Mouse (Mus musculus): Measurements from ENCODE around the gene Plxnc1. TPM values are rescaled to one million over a fixed set of nuclear protein-coding genes. Genes with fewer than 3 reads are reported as not detected.
A peak's percentile ranks its signal among the peaks of the same experiment; 100 is the strongest.

The Plxnc1 gene
- polyA plus RNA-seq, 1 experiment from 2014 or later = 1.8 TPM

- DNase-seq (ENCODE audit: extremely low spot score, low spot score) = no peak
- Histone ChIP-seq H3K9me3 (no peaks in the 10 kb centered on the region), H3K4me3 (no peak overlapping the region), H3K27ac (no peak overlapping the region), H3K4me1 (peaks cover 8% of the 10 kb centered on the region; the same call in 1 of the 2 replicates), H3K36me3 (replicated peaks) (no peaks in the 10 kb centered on the region), H3K27me3 (ENCODE audit: poor library complexity, severe bottlenecking) (no peaks in the 10 kb centered on the region)
- 96% methylated on average over 11 of the region's 11 CpGs for WGBS
Measured at GRCm38 (mm10) chr10:94914081-94914480, 30.6 kb downstream of the Plxnc1 start.

GRCm38 (mm10) chr10:94913336-94913739, 31.3 kb downstream of the Plxnc1 start:
- Histone ChIP-seq H3K36me3 (replicated peaks) (no peaks in the 10 kb centered on the region), H3K4me1 (peaks cover 8% of the 10 kb centered on the region; the same call in 1 of the 2 replicates), H3K4me3 (no peak overlapping the region), H3K9me3 (no peaks in the 10 kb centered on the region), H3K27me3 (ENCODE audit: poor library complexity, severe bottlenecking) (no peaks in the 10 kb centered on the region), H3K27ac (no peak overlapping the region)
- WGBS = 85% methylated on average over 5 of the region's 5 CpGs
- no peak for DNase-seq (ENCODE audit: extremely low spot score, low spot score)

- H3K4me1 ChIP-seq = no peaks in the 10 kb centered on the region
- H3K4me3 ChIP-seq = no peak overlapping the region
- no peak for DNase-seq (ENCODE audit: extremely low spot score, low spot score)
- H3K27ac ChIP-seq = no peak overlapping the region
- H3K27me3 ChIP-seq (ENCODE audit: poor library complexity, severe bottlenecking) = no peaks in the 10 kb centered on the region
- WGBS = 98% methylated on average over 1 of the region's 1 CpGs
- no peaks in the 10 kb centered on the region for H3K36me3 ChIP-seq (replicated peaks)
- no peaks in the 10 kb centered on the region for H3K9me3 ChIP-seq
Measured at GRCm38 (mm10) chr10:94912551-94912950, 32.1 kb downstream of the Plxnc1 start.

GRCm38 (mm10) chr10:94911102-94911501, 33.5 kb downstream of the Plxnc1 start:
- H3K36me3 ChIP-seq (replicated peaks) = no peaks in the 10 kb centered on the region
- H3K4me3 ChIP-seq = no peak overlapping the region
- DNase-seq (ENCODE audit: extremely low spot score, low spot score) = no peak
- no peaks in the 10 kb centered on the region for H3K9me3 ChIP-seq
- no peak overlapping the region for H3K27ac ChIP-seq
- 94% methylated on average over 6 of the region's 6 CpGs for WGBS
- peaks cover 9% of the 10 kb centered on the region; the same call in 1 of the 2 replicates for H3K27me3 ChIP-seq (ENCODE audit: poor library complexity, severe bottlenecking)
- H3K4me1 ChIP-seq = peaks cover 5% of the 10 kb centered on the region

GRCm38 (mm10) chr10:94910570-94910969, 34.1 kb downstream of the Plxnc1 start:
- WGBS = 93% methylated on average over 4 of the region's 4 CpGs

GRCm38 (mm10) chr10:94909789-94910188, 34.8 kb downstream of the Plxnc1 start:
- Histone ChIP-seq H3K4me3 (no peak overlapping the region), H3K27ac (no peak overlapping the region), H3K36me3 (replicated peaks) (no peaks in the 10 kb centered on the region), H3K4me1 (peaks cover 18% of the 10 kb centered on the region), H3K9me3 (no peaks in the 10 kb centered on the region), H3K27me3 (ENCODE audit: poor library complexity, severe bottlenecking) (peaks cover 10% of the 10 kb centered on the region; the same call in 1 of the 2 replicates)
- DNase-seq (ENCODE audit: extremely low spot score, low spot score) = no peak
- 96% methylated on average over 2 of the region's 2 CpGs for WGBS

More at GRCm38 (mm10) chr10:94910570-94910969, 34.1 kb downstream of the Plxnc1 start:
- peaks cover 11% of the 10 kb centered on the region for H3K4me1 ChIP-seq
- peaks cover 10% of the 10 kb centered on the region; the same call in 1 of the 2 replicates for H3K27me3 ChIP-seq (ENCODE audit: poor library complexity, severe bottlenecking)
- H3K36me3 ChIP-seq (replicated peaks) = no peaks in the 10 kb centered on the region
- no peak overlapping the region for H3K4me3 ChIP-seq
- H3K27ac ChIP-seq = no peak overlapping the region
- no peak for DNase-seq (ENCODE audit: extremely low spot score, low spot score)
- no peaks in the 10 kb centered on the region for H3K9me3 ChIP-seq

- Histone ChIP-seq H3K27me3 (ENCODE audit: poor library complexity, severe bottlenecking) (peaks cover 10% of the 10 kb centered on the region; the same call in 1 of the 2 replicates), H3K4me1 (peaks cover 23% of the 10 kb centered on the region), H3K9me3 (no peaks in the 10 kb centered on the region), H3K36me3 (replicated peaks) (no peaks in the 10 kb centered on the region), H3K27ac (no peak overlapping the region), H3K4me3 (no peak overlapping the region)
- no peak for DNase-seq (ENCODE audit: extremely low spot score, low spot score)
- 95% methylated on average over 11 of the region's 11 CpGs for WGBS
Measured at GRCm38 (mm10) chr10:94908976-94909717, 35.5 kb downstream of the Plxnc1 start.

GRCm38 (mm10) chr10:94905689-94906473, 38.8 kb downstream of the Plxnc1 start:
- Histone ChIP-seq H3K36me3 (replicated peaks) (0 out of 2 replicates have a peak, but pooled peaks cover 2% of the 10 kb centered on the region), H3K27ac (peak overlapping the region; percentile 65), H3K4me3 (peak overlapping the region; percentile 33), H3K9me3 (no peaks in the 10 kb centered on the region), H3K4me1 (peaks cover 23% of the 10 kb centered on the region), H3K27me3 (ENCODE audit: poor library complexity, severe bottlenecking) (peaks cover 10% of the 10 kb centered on the region; the same call in 1 of the 2 replicates)
- DNase-seq (ENCODE audit: extremely low spot score, low spot score) = peak; percentile 71
- 39% methylated on average over 21 of the region's 21 CpGs for WGBS

- no peak for DNase-seq (ENCODE audit: extremely low spot score, low spot score)
- H3K36me3 ChIP-seq (replicated peaks) = 0 out of 2 replicates have a peak, but pooled peaks cover 2% of the 10 kb centered on the region
- peaks cover 10% of the 10 kb centered on the region; the same call in 1 of the 2 replicates for H3K27me3 ChIP-seq (ENCODE audit: poor library complexity, severe bottlenecking)
- H3K9me3 ChIP-seq = no peaks in the 10 kb centered on the region
- H3K27ac ChIP-seq = peak overlapping the region; percentile 65
- peaks cover 23% of the 10 kb centered on the region for H3K4me1 ChIP-seq
- 34% methylated on average over 4 of the region's 5 CpGs for WGBS
- H3K4me3 ChIP-seq = peak overlapping the region; percentile 33
Measured at GRCm38 (mm10) chr10:94905219-94905618, 39.4 kb downstream of the Plxnc1 start.

- Histone ChIP-seq H3K9me3 (peaks cover 7% of the 10 kb centered on the region; the same call in 1 of the 2 replicates), H3K36me3 (replicated peaks) (peaks cover 7% of the 10 kb centered on the region; the same call in 1 of the 2 replicates), H3K4me1 (no peaks in the 10 kb centered on the region), H3K4me3 (no peak overlapping the region), H3K27me3 (ENCODE audit: poor library complexity, severe bottlenecking) (no peaks in the 10 kb centered on the region), H3K27ac (no peak overlapping the region)
- 83% methylated on average over 6 of the region's 6 CpGs for WGBS
- DNase-seq (ENCODE audit: extremely low spot score, low spot score) = no peak
Measured at GRCm38 (mm10) chr10:94896950-94897349, 47.7 kb downstream of the Plxnc1 start.

- DNase-seq (ENCODE audit: extremely low spot score, low spot score) = no peak
- peaks cover 7% of the 10 kb centered on the region; the same call in 1 of the 2 replicates for H3K36me3 ChIP-seq (replicated peaks)
- H3K4me1 ChIP-seq = no peaks in the 10 kb centered on the region
- 85% methylated on average over 2 of the region's 2 CpGs for WGBS
- H3K4me3 ChIP-seq = no peak overlapping the region
- H3K27me3 ChIP-seq (ENCODE audit: poor library complexity, severe bottlenecking) = no peaks in the 10 kb centered on the region
- peaks cover 7% of the 10 kb centered on the region; the same call in 1 of the 2 replicates for H3K9me3 ChIP-seq
- H3K27ac ChIP-seq = no peak overlapping the region
Measured at GRCm38 (mm10) chr10:94896311-94896710, 48.3 kb downstream of the Plxnc1 start.

GRCm38 (mm10) chr10:94895876-94896275, 48.8 kb downstream of the Plxnc1 start:
- Histone ChIP-seq H3K4me1 (no peaks in the 10 kb centered on the region), H3K4me3 (no peak overlapping the region), H3K27ac (no peak overlapping the region), H3K27me3 (ENCODE audit: poor library complexity, severe bottlenecking) (no peaks in the 10 kb centered on the region), H3K9me3 (peaks cover 7% of the 10 kb centered on the region; the same call in 1 of the 2 replicates), H3K36me3 (replicated peaks) (peaks cover 7% of the 10 kb centered on the region; the same call in 1 of the 2 replicates)
- no peak for DNase-seq (ENCODE audit: extremely low spot score, low spot score)
- WGBS = 90% methylated on average over 3 of the region's 3 CpGs

Data from forebrain, embryonic 10.5 days (tissue).